Mouse (Mus musculus): ENCODE measurements at regions not wholly inside any gene's neighbourhood (a gene's known extent, or its start where the extent isn't known, plus 50 kb on each side); places are given as distances from the start of the nearest gene placed in this dataset.

- Histone ChIP-seq H3K4me3 (ENCODE audit: insufficient read depth in 1 of 2, low read depth in 1 of 2, low read length in 2 of 2, poor library complexity in 1 of 2, severe bottlenecking in 1 of 2) (no peak overlapping the region), H3K36me3 (ENCODE audit: control insufficient read depth, insufficient read depth, low read length, poor library complexity, severe bottlenecking) (no peaks in the 10 kb centered on the region), H3K4me1 (ENCODE audit: control insufficient read depth in 2 of 2, insufficient read depth in 2 of 2, low read length in 2 of 2, poor library complexity in 1 of 2) (no peaks in the 10 kb centered on the region), H3K9me3 (ENCODE audit: control insufficient read depth, insufficient read depth, low read depth, low read length) (no peaks in the 10 kb centered on the region), H3K9ac (ENCODE audit: insufficient read depth, low read depth, low read length, poor library complexity, severe bottlenecking) (no peak overlapping the region), H3K27ac (ENCODE audit: insufficient read depth, low read depth, low read length, poor library complexity, severe bottlenecking) (no peak overlapping the region)
- peak; percentile 66 for TF ChIP-seq ZC3H11A (IDR thresholded peaks at IDR 0.05; ENCODE audit: borderline replicate concordance, low read depth, low read length)
- no peak for TF ChIP-seq HCFC1 (IDR thresholded peaks at IDR 0.05; ENCODE audit: borderline replicate concordance, insufficient read depth, low read length)
- in situ Hi-C loops (cut with MboI; ENCODE audit: low sequenced_read_pairs in 2 of 2, unreplicated experiment in 2 of 2) = no loop called here
- DNase-seq (ENCODE audit: low read depth, low spot score) = peak; percentile 50
These were observed 166.1 kb downstream of the AI429214 start for GRCm38 (mm10) chr8:37159481-37159880.

GRCm38 (mm10) chr8:37196859-37197258 is 203.5 kb downstream of the AI429214 start:
- in situ Hi-C loops (cut with MboI; ENCODE audit: low sequenced_read_pairs in 2 of 2, unreplicated experiment in 2 of 2) = no loop called here
- TF ChIP-seq ZNF384 (IDR thresholded peaks at IDR 0.05; ENCODE audit: low read depth, low read length) (no peak), CHD2 (IDR thresholded peaks at IDR 0.05; ENCODE audit: low read depth, low read length) (no peak), ZC3H11A (IDR thresholded peaks at IDR 0.05; ENCODE audit: borderline replicate concordance, low read depth, low read length) (no peak), MAFK (IDR thresholded peaks at IDR 0.05; ENCODE audit: insufficient read depth, low read depth, low read length) (no peak), HCFC1 (IDR thresholded peaks at IDR 0.05; ENCODE audit: borderline replicate concordance, insufficient read depth, low read length) (no peak)

GRCm38 (mm10) chr8:37215894-37216293 is 222.5 kb downstream of the AI429214 start:
- TF ChIP-seq MAFK (IDR thresholded peaks at IDR 0.05; ENCODE audit: insufficient read depth, low read depth, low read length) (no peak), HCFC1 (IDR thresholded peaks at IDR 0.05; ENCODE audit: borderline replicate concordance, insufficient read depth, low read length) (no peak), ZNF384 (IDR thresholded peaks at IDR 0.05; ENCODE audit: low read depth, low read length) (no peak), ZC3H11A (IDR thresholded peaks at IDR 0.05; ENCODE audit: borderline replicate concordance, low read depth, low read length) (no peak), CHD2 (IDR thresholded peaks at IDR 0.05; ENCODE audit: low read depth, low read length) (no peak)
- in situ Hi-C loops (cut with MboI; ENCODE audit: low sequenced_read_pairs in 2 of 2, unreplicated experiment in 2 of 2) = no loop called here
- Histone ChIP-seq H3K27ac (ENCODE audit: insufficient read depth, low read depth, low read length, poor library complexity, severe bottlenecking) (no peak overlapping the region), H3K9me3 (ENCODE audit: control insufficient read depth, insufficient read depth, low read depth, low read length) (no peaks in the 10 kb centered on the region), H3K9ac (ENCODE audit: insufficient read depth, low read depth, low read length, poor library complexity, severe bottlenecking) (no peak overlapping the region), H3K4me1 (ENCODE audit: control insufficient read depth in 2 of 2, insufficient read depth in 2 of 2, low read length in 2 of 2, poor library complexity in 1 of 2) (no peaks in the 10 kb centered on the region), H3K36me3 (ENCODE audit: control insufficient read depth, insufficient read depth, low read length, poor library complexity, severe bottlenecking) (no peaks in the 10 kb centered on the region), H3K4me3 (ENCODE audit: insufficient read depth in 1 of 2, low read depth in 1 of 2, low read length in 2 of 2, poor library complexity in 1 of 2, severe bottlenecking in 1 of 2) (no peak overlapping the region)
- no peak for DNase-seq (ENCODE audit: low read depth, low spot score)

More at GRCm38 (mm10) chr8:37196859-37197258, 203.5 kb downstream of the AI429214 start:
- Histone ChIP-seq H3K9ac (ENCODE audit: insufficient read depth, low read depth, low read length, poor library complexity, severe bottlenecking) (no peak overlapping the region), H3K4me3 (ENCODE audit: insufficient read depth in 1 of 2, low read depth in 1 of 2, low read length in 2 of 2, poor library complexity in 1 of 2, severe bottlenecking in 1 of 2) (no peak overlapping the region), H3K27ac (ENCODE audit: insufficient read depth, low read depth, low read length, poor library complexity, severe bottlenecking) (no peak overlapping the region), H3K4me1 (ENCODE audit: control insufficient read depth in 2 of 2, insufficient read depth in 2 of 2, low read length in 2 of 2, poor library complexity in 1 of 2) (no peaks in the 10 kb centered on the region), H3K9me3 (ENCODE audit: control insufficient read depth, insufficient read depth, low read depth, low read length) (no peaks in the 10 kb centered on the region), H3K36me3 (ENCODE audit: control insufficient read depth, insufficient read depth, low read length, poor library complexity, severe bottlenecking) (no peaks in the 10 kb centered on the region)
- no peak for DNase-seq (ENCODE audit: low read depth, low spot score)

GRCm38 (mm10) chr8:37227091-37227490 is 233.7 kb downstream of the AI429214 start:
- DNase-seq (ENCODE audit: low read depth, low spot score) = no peak
- H3K4me1 ChIP-seq (ENCODE audit: control insufficient read depth in 2 of 2, insufficient read depth in 2 of 2, low read length in 2 of 2, poor library complexity in 1 of 2) = no peaks in the 10 kb centered on the region
- TF ChIP-seq ZC3H11A (IDR thresholded peaks at IDR 0.05; ENCODE audit: borderline replicate concordance, low read depth, low read length) = no peak
- TF ChIP-seq HCFC1 (IDR thresholded peaks at IDR 0.05; ENCODE audit: borderline replicate concordance, insufficient read depth, low read length) = no peak
- TF ChIP-seq MAFK (IDR thresholded peaks at IDR 0.05; ENCODE audit: insufficient read depth, low read depth, low read length) = no peak
- no peak for TF ChIP-seq CHD2 (IDR thresholded peaks at IDR 0.05; ENCODE audit: low read depth, low read length)
- H3K9me3 ChIP-seq (ENCODE audit: control insufficient read depth, insufficient read depth, low read depth, low read length) = no peaks in the 10 kb centered on the region
- in situ Hi-C loops (cut with MboI; ENCODE audit: low sequenced_read_pairs in 2 of 2, unreplicated experiment in 2 of 2) = no loop called here
- H3K27ac ChIP-seq (ENCODE audit: insufficient read depth, low read depth, low read length, poor library complexity, severe bottlenecking) = no peak overlapping the region
- no peaks in the 10 kb centered on the region for H3K36me3 ChIP-seq (ENCODE audit: control insufficient read depth, insufficient read depth, low read length, poor library complexity, severe bottlenecking)
- no peak overlapping the region for H3K4me3 ChIP-seq (ENCODE audit: insufficient read depth in 1 of 2, low read depth in 1 of 2, low read length in 2 of 2, poor library complexity in 1 of 2, severe bottlenecking in 1 of 2)
- H3K9ac ChIP-seq (ENCODE audit: insufficient read depth, low read depth, low read length, poor library complexity, severe bottlenecking) = no peak overlapping the region

- TF ChIP-seq ZNF384 (IDR thresholded peaks at IDR 0.05; ENCODE audit: low read depth, low read length) (no peak), HCFC1 (IDR thresholded peaks at IDR 0.05; ENCODE audit: borderline replicate concordance, insufficient read depth, low read length) (no peak)
- no peaks in the 10 kb centered on the region for H3K9me3 ChIP-seq (ENCODE audit: control insufficient read depth, insufficient read depth, low read depth, low read length)
These were observed 243.9 kb downstream of the AI429214 start for GRCm38 (mm10) chr8:37237306-37237705.

More at GRCm38 (mm10) chr8:37237306-37237705, 243.9 kb downstream of the AI429214 start:
- H3K4me3 ChIP-seq (ENCODE audit: insufficient read depth in 1 of 2, low read depth in 1 of 2, low read length in 2 of 2, poor library complexity in 1 of 2, severe bottlenecking in 1 of 2) = no peak overlapping the region
- in situ Hi-C loops (cut with MboI; ENCODE audit: low sequenced_read_pairs in 2 of 2, unreplicated experiment in 2 of 2) = no loop called here
- DNase-seq (ENCODE audit: low read depth, low spot score) = no peak
- no peak overlapping the region for H3K27ac ChIP-seq (ENCODE audit: insufficient read depth, low read depth, low read length, poor library complexity, severe bottlenecking)
- H3K9ac ChIP-seq (ENCODE audit: insufficient read depth, low read depth, low read length, poor library complexity, severe bottlenecking) = no peak overlapping the region
- no peaks in the 10 kb centered on the region for H3K36me3 ChIP-seq (ENCODE audit: control insufficient read depth, insufficient read depth, low read length, poor library complexity, severe bottlenecking)
- H3K4me1 ChIP-seq (ENCODE audit: control insufficient read depth in 2 of 2, insufficient read depth in 2 of 2, low read length in 2 of 2, poor library complexity in 1 of 2) = no peaks in the 10 kb centered on the region

Measured in ES-E14 (cell line).